8 mouse cellular contexts compared by ENCODE assay signal in genomic region chr13:24988391-24988790, GRCm38 (mm10). TPM values are rescaled to one million over a fixed set of nuclear protein-coding genes. Genes with fewer than 3 reads are reported as not detected.
A peak's percentile ranks its signal among the peaks of the same experiment; 100 is the strongest.
DNase-seq lines count a peak whose midpoint lies in the region; ATAC-seq and TF ChIP-seq lines count a peak whose summit lies in the region.

No protein-coding gene starts in this region.

- 36% methylated on average over 7 of the region's 7 CpGs for WGBS in heart, embryonic 12.5 days
- 37% methylated on average over 7 of the region's 7 CpGs for WGBS in kidney, embryonic 16.5 days
- WGBS in neural tube, embryonic 15.5 days: 30% methylated on average over 7 of the region's 7 CpGs

- no peak overlapping the region for H3K4me3 ChIP-seq in E14TG2a.4 (replicated peaks; ENCODE audit: low read length)
- H3K4me3 ChIP-seq in heart, embryonic 12.5 days: no peak overlapping the region
- H3K4me3 ChIP-seq in kidney, embryonic 16.5 days (ENCODE audit: low read length): no peak overlapping the region
- H3K4me3 ChIP-seq in neural tube, embryonic 15.5 days (replicated peaks): no peak overlapping the region

- no peak overlapping the region for H3K9ac ChIP-seq in heart, embryonic 12.5 days
- no peak overlapping the region for H3K9ac ChIP-seq in kidney, embryonic 16.5 days (replicated peaks; ENCODE audit: low read length)
- no peak overlapping the region for H3K9ac ChIP-seq in neural tube, embryonic 15.5 days (replicated peaks)

- no peak overlapping the region for H3K4me2 ChIP-seq in heart, embryonic 12.5 days
- H3K4me2 ChIP-seq in kidney, embryonic 16.5 days (replicated peaks; ENCODE audit: low read depth, low read length): no peak overlapping the region
- no peak overlapping the region for H3K4me2 ChIP-seq in neural tube, embryonic 15.5 days

- peaks cover 37% of the 10 kb centered on the region for H3K36me3 ChIP-seq in E14TG2a.4 (ENCODE audit: insufficient read depth, low read length)
- H3K36me3 ChIP-seq in heart, embryonic 12.5 days: peaks cover 33% of the 10 kb centered on the region
- peaks cover 24% of the 10 kb centered on the region for H3K36me3 ChIP-seq in kidney, embryonic 16.5 days (ENCODE audit: insufficient read depth, low read length)
- peaks cover 26% of the 10 kb centered on the region for H3K36me3 ChIP-seq in neural tube, embryonic 15.5 days

- DNase-seq in adrenal gland, adult 2 months: peak; percentile 66
- DNase-seq in embryo, embryonic 9.5 days (ENCODE audit: extremely low spot score): peak; percentile 41
- DNase-seq in lung, adult 18-20 months: peak; percentile 32 to 45
- DNase-seq in thymus, postnatal 4 days: peak; percentile 76

- no peaks in the 10 kb centered on the region for H3K27me3 ChIP-seq in E14TG2a.4 (ENCODE audit: insufficient read depth, low read length)
- H3K27me3 ChIP-seq in heart, embryonic 12.5 days (replicated peaks): no peaks in the 10 kb centered on the region
- H3K27me3 ChIP-seq in kidney, embryonic 16.5 days (ENCODE audit: insufficient read depth, low read length): no peaks in the 10 kb centered on the region
- no peaks in the 10 kb centered on the region for H3K27me3 ChIP-seq in neural tube, embryonic 15.5 days (replicated peaks)

- peaks cover 7% of the 10 kb centered on the region for H3K4me1 ChIP-seq in E14TG2a.4 (replicated peaks; ENCODE audit: low read depth, low read length)
- H3K4me1 ChIP-seq in heart, embryonic 12.5 days (replicated peaks): no peaks in the 10 kb centered on the region
- peaks cover 2% of the 10 kb centered on the region; the same call in 1 of the 2 replicates for H3K4me1 ChIP-seq in kidney, embryonic 16.5 days (ENCODE audit: insufficient read depth, low read length)
- no peaks in the 10 kb centered on the region for H3K4me1 ChIP-seq in neural tube, embryonic 15.5 days

- no peak overlapping the region for H3K27ac ChIP-seq in heart, embryonic 12.5 days (ENCODE audit: poor library complexity, severe bottlenecking)
- H3K27ac ChIP-seq in kidney, embryonic 16.5 days (ENCODE audit: low read length): no peak overlapping the region
- no peak overlapping the region for H3K27ac ChIP-seq in neural tube, embryonic 15.5 days (replicated peaks)

- no peaks in the 10 kb centered on the region for H3K9me3 ChIP-seq in E14TG2a.4 (ENCODE audit: low read length)
- H3K9me3 ChIP-seq in heart, embryonic 12.5 days (replicated peaks): no peaks in the 10 kb centered on the region
- H3K9me3 ChIP-seq in kidney, embryonic 16.5 days (ENCODE audit: low read length): no peaks in the 10 kb centered on the region
- no peaks in the 10 kb centered on the region for H3K9me3 ChIP-seq in neural tube, embryonic 15.5 days (replicated peaks)

- peak; percentile 31 for TF ChIP-seq CTCF in E14TG2a.4 (conservative IDR thresholded peaks at IDR 0.05; ENCODE audit: low read length)

- 0 out of 2 replicates have a peak, but pooled peaks have one; percentile 53 for ATAC-seq in heart, embryonic 12.5 days (ENCODE audit: insufficient number of reproducible peaks, low FRiP score)
- ATAC-seq in kidney, embryonic 16.5 days (ENCODE audit: low FRiP score, low TSS enrichment): peak; percentile 85; the same call in 1 of the 2 replicates
- peak; percentile 82 for ATAC-seq in neural tube, embryonic 15.5 days (ENCODE audit: low FRiP score)

RNA-seq across cellular contexts. Expression of gene Mrs2, which starts 31.8 kb away (rescaled TPM):
- total RNA-seq in adrenal gland, adult 2 months (2021): 10 to 100 TPM; 56.9 to 78.0 TPM
- polyA plus RNA-seq in adrenal gland, adult 2 months (2012; rRNA removed): 18.4 and 22.6 TPM in 2 replicates
- polyA plus RNA-seq in heart, embryonic 12.5 days (2016; fragmentation: Nextera tagmentation; extraction: Ambion mirVana): 27.6 and 28.7 TPM in 2 replicates
- 18.2 and 19.6 TPM in 2 replicates for polyA plus RNA-seq in kidney, embryonic 16.5 days (2015; fragmentation: Nextera tagmentation; extraction: Ambion mirVana)
- 14.9 and 15.8 TPM in 2 replicates for polyA plus RNA-seq in neural tube, embryonic 15.5 days (2015; fragmentation: Nextera tagmentation; extraction: Ambion mirVana)

RNA-seq across cellular contexts. Expression of gene Gpld1, which starts 45.4 kb away (rescaled TPM):
- total RNA-seq in adrenal gland, adult 2 months (2021): 1 to 10 TPM; 2.9 to 5.4 TPM
- 1.6 and 1.9 TPM in 2 replicates for polyA plus RNA-seq in adrenal gland, adult 2 months (2012; rRNA removed)
- polyA plus RNA-seq in heart, embryonic 12.5 days (2016; fragmentation: Nextera tagmentation; extraction: Ambion mirVana): 0.15 and 0.24 TPM in 2 replicates
- 0.92 and 1.1 TPM in 2 replicates for polyA plus RNA-seq in kidney, embryonic 16.5 days (2015; fragmentation: Nextera tagmentation; extraction: Ambion mirVana)
- polyA plus RNA-seq in neural tube, embryonic 15.5 days (2015; fragmentation: Nextera tagmentation; extraction: Ambion mirVana): 2.2 and 3.1 TPM in 2 replicates

RNA-seq across cellular contexts. Expression of gene Aldh5a1, which starts 50.9 kb away (rescaled TPM):
- total RNA-seq in adrenal gland, adult 2 months (2021): 10 to 100 TPM; 16.2 to 17.7 TPM
- polyA plus RNA-seq in adrenal gland, adult 2 months (2012; rRNA removed): 18.5 and 21.4 TPM in 2 replicates
- 13.3 and 13.8 TPM in 2 replicates for polyA plus RNA-seq in heart, embryonic 12.5 days (2016; fragmentation: Nextera tagmentation; extraction: Ambion mirVana)
- 8.0 and 8.3 TPM in 2 replicates for polyA plus RNA-seq in kidney, embryonic 16.5 days (2015; fragmentation: Nextera tagmentation; extraction: Ambion mirVana)
- 13.8 and 16.3 TPM in 2 replicates for polyA plus RNA-seq in neural tube, embryonic 15.5 days (2015; fragmentation: Nextera tagmentation; extraction: Ambion mirVana)
